Mouse (Mus musculus) spleen, postnatal 4 days (tissue): ENCODE measurements around the gene Col16a1.
A peak's percentile ranks its signal among the peaks of the same experiment; 100 is the strongest.

Source experiments
- DNase-seq, 2 experiments: peaks; one replicate each; pipeline ENCODE4 v3.0.0; 2022; ENCODE audit warnings: low spot score in 2 of 2

Col16a1 gene

DNA sequence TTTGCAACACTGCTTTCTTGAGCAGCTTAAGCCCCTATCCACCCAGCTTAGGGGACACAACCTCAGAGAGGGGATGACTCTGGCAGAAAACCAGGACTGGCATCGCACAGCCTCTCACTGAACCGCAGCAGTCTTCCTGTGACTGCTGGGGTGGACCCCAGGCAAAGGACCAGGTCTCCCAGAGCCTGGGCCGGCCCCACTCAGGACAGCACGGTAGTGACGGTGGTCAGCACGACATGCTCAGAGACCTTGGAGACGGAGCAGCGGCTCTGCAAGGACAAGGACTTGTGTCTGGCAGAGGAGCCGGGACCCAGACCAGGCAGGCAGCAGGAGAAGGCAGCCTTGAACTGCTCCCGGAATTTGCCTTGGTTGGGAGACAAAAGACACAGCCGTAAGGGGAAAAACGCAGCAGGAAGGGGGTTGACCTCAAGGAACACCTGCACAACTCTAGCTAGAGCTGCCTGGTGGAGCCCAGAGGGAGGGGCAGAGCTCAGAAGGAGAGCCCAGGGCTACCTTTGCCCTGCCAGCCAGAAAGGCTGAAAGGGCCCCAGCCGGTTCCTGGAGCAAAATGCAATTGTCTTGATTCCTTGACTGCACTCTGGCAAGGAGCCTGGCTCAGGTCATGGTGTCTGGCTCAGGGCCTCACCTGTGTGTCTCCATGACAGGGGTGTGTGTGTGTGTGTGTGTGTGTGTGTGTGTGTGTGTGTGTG lies 83.2 kb downstream of the Col16a1 start:
- DNase-seq: no peak

DNA sequence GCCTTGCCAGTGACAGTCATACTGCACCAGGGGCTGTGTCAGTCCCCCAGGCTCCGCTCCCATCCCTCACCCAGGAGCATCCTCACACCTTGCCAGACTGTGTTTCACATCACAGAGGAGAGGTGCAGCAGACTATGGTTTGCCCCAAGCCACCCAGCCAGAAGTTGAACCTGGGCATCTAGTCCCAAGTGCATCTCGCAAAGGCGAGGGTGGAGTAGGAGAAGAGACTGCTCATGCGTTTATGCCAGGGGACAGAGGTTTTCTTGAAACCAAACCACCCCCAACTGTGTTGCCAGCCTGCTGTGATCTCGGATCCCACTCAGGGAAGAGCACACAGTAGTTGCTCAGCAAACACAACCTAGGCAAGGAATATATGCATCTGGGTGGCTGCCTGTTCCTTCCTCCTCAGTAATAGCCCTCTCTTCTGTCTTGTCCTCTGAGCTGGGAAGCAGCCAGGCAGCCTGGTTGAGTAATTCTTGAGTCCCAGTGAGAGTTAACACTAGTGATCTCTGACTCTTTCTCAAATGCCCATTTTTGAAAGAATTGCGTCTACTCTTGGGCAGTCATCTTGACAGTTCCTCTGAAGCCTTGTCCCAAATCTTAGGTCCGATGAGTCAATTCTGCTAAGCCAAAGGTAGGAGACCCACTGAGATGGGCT lies 83.9 kb downstream of the Col16a1 start:
- no peak for DNase-seq

- DNase-seq: no peak
Observed at GRCm38 (mm10) chr4:130133399-130133798, 85.8 kb downstream of the Col16a1 start.

DNA sequence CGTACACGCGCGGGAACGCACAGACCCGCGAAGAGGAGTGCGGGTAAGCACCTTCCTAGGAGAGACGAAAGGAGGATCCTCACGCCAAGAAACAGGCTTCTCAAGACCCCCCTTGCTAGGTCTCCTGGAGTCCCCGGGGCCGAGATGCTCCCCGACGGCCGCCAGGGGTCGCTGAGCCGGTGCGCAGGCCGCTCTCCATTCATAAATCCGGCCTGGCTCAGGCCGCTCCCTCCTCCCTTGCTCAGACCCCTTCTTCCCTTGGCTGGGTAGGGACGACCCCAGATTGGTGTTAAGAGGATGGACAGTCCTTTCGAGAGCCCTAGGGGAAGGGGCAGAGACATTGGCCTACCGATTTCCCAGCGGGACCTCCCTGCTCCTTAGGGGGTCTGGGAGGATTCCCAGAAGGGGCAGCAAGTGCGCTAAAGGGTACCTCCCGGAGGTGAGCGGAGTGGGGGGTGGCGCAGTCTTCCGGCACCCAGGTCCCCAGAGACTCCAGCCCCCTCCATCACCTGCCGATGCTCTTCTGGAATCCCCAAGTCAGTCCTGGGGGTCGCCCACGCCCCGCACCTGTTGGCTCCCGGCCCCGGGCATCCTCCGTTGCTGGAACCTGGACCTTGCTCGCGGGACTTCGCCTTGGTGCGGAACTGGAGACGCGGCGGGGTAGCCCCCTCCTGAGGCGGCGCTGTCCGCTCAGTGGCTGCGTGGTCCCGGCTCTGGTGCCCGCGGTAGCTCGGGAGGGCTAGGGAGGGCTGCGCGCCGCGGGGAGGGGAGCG lies 91.0 kb downstream of the Col16a1 start:
- DNase-seq: peak; percentile 64 to 87

- DNase-seq: no peak
Observed at GRCm38 (mm10) chr4:130139214-130139492, 91.5 kb downstream of the Col16a1 start, which contains the start of gene Hcrtr1. Hcrtr1 (minus strand) TSS chr4:130139359.

- no peak for DNase-seq
Observed at GRCm38 (mm10) chr4:130140992-130141402, 93.4 kb downstream of the Col16a1 start.

DNA sequence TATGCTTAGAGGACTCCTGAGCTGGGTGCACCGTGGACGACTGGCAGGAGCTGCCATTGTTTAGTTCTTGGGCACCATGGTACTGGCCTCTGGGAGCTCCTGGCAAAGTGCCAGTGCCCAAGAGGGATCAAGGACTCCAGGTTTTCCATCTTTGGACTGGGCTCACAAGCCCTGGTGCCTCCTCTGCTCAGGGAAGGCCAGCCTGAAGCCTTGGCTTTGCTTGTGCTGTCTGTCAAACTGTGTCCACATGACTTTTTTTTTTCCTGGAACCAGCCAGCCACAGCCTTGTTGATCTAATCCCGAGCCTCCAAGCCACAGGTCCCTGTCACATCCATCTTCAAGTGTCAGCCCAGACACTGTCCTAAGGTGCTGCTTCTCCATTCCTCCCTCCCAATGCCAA lies 94.1 kb downstream of the Col16a1 start:
- DNase-seq: no peak

DNA sequence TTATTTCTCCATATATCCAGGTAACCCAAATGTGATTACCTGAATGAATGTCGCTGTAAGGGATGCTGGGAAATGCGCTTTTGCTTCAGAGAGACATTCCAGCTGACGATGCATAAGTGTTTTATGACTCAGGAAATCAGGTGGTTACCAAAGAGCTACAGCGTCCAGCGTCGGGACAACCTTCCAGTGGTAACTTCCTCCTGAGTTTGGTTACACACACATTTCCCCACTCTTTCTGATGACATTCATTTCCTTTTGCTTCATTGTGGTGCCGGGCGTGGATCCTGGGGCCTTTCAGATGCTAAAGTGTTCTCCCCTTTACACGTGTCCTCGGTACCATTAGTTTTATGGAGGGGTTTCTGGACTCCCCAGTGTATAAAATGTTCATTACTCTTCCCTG lies 100.8 kb downstream of the Col16a1 start:
- DNase-seq: no peak
